Mouse (Mus musculus): Measurements from ENCODE around the gene Gmpr2. TPM values are rescaled to one million over a fixed set of nuclear protein-coding genes. Genes with fewer than 3 reads are reported as not detected.

Gmpr2 gene
- polyA plus RNA-seq, 1 experiment, result 26.7 TPM

DNA sequence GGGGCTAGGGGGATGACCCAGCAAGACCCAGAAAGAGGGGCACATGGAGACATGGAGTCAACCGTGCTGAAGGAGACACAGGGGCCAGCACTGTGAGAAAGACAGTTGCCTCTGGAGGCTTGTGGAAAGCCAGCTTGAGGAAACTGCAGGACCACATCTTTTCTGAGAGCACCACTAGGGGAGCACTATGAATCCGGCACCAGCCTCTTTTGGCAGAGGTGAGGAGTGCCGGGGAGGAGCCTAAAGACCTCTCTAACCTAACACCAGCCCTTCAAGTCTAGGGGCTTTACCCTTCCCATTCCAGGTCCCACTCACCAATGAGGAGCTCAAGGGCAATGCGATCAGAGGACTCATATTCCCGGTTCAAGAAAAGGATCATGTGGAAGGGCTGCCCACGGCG, 40.0 kb downstream of the Gmpr2 start:
- Histone ChIP-seq H3K4me1 (ENCODE audit: control insufficient read depth, insufficient read depth, low read length) (peaks cover 18% of the 10 kb centered on the region), H3K4me3 (ENCODE audit: low read depth, low read length) (peak overlapping the region; percentile 12; the same call in 1 of the 2 replicates)

DNA sequence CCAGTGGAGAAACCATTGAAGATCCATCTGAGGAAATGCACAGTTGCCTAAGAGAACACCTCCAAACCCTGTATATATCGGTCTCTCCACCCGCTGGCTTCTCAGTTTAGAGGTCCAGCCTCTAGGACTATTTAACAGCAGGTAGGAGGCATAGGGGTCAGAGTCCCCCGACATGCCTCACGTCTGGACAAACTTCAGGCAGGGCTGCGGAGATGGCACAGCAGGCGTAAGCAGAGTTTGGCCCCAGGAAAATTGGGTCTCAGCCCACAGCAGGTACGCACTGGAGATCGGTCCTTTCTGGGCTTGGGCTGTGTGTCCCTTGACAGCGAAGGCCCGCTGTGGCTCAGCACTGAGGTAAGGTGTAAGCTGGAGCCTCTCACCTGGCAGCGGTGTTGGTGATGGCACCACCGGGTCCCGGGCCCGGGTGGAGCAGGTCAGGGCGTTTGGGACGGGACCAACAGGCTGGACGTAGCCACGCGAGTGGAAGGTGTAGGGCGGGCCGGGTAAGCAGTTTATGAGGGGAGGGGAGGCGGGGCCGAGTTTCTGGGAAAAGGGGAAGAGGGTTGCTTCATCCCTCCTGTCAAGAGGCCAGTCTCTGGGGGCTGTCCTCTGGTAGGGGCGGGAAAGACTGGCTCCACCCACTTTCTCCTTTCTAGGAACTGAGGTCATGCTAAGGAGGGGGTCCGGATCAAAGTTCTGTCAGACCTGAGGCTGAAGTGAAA, 41.4 kb downstream of the Gmpr2 start:
- H3K4me3 ChIP-seq (ENCODE audit: low read depth, low read length), result peak overlapping the region; percentile 32

More for the DNA sequence above, 40.0 kb downstream of the Gmpr2 start:
- Histone ChIP-seq H3K27ac (ENCODE audit: insufficient read depth, low read length) (0 out of 2 replicates have a peak overlapping the region, but pooled peaks have one; percentile 15), H3K9me3 (replicated peaks; ENCODE audit: control insufficient read depth, insufficient read depth, low read length, poor library complexity, severe bottlenecking) (no peaks in the 10 kb centered on the region), H3K9ac (ENCODE audit: low read depth, poor library complexity, severe bottlenecking) (no peak overlapping the region; the same call in 1 of the 2 replicates), H3K27me3 (ENCODE audit: control insufficient read depth, insufficient read depth, low read length, poor library complexity, severe bottlenecking) (no peaks in the 10 kb centered on the region), H3K36me3 (ENCODE audit: control insufficient read depth, insufficient read depth, low read length, poor library complexity, severe bottlenecking) (peaks cover 5% of the 10 kb centered on the region)
- TF ChIP-seq CTCF (IDR thresholded peaks at IDR 0.05; ENCODE audit: low read depth, low read length) (no peak), POLR2A (IDR thresholded peaks at IDR 0.05; ENCODE audit: insufficient read depth, low read length) (no peak), EP300 (IDR thresholded peaks at IDR 0.05; ENCODE audit: insufficient read depth, low read depth, low read length) (no peak)

DNA sequence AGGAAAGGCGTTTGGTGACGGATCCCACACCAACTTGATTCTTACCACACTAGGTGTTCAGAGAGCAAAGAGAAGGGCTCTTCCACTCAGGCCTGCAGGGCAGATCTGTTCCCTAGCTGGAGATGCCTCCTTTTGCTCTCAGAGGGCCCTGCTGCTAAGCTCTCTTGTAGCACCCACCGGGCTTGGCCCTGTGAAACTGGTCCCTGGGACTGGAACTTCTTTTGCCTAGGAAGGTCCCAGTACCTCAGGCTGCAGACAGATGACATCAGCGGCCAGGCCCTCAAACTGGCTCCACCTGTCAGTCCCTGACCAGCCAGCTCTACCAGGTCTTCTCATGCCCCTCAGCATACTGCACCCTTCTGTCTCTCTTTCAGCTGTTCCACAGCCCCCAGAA, 42.0 kb downstream of the Gmpr2 start, which contains the start of gene Tgm1:
Gene Tgm1 (minus strand): TSS at position 198 of the 394 bp plus-strand sequence.
- TF ChIP-seq EP300 (IDR thresholded peaks at IDR 0.05; ENCODE audit: insufficient read depth, low read depth, low read length) (no peak), POLR2A (IDR thresholded peaks at IDR 0.05; ENCODE audit: insufficient read depth, low read length) (no peak), CTCF (IDR thresholded peaks at IDR 0.05; ENCODE audit: low read depth, low read length) (no peak)
- Histone ChIP-seq H3K27me3 (ENCODE audit: control insufficient read depth, insufficient read depth, low read length, poor library complexity, severe bottlenecking) (no peaks in the 10 kb centered on the region), H3K36me3 (ENCODE audit: control insufficient read depth, insufficient read depth, low read length, poor library complexity, severe bottlenecking) (peaks cover 21% of the 10 kb centered on the region), H3K4me3 (ENCODE audit: low read depth, low read length) (peak within 1 kb of the TSS; percentile 32), H3K4me1 (ENCODE audit: control insufficient read depth, insufficient read depth, low read length) (peaks cover 15% of the 10 kb centered on the region), H3K27ac (ENCODE audit: insufficient read depth, low read length) (no peak within 1 kb of the TSS), H3K9me3 (replicated peaks; ENCODE audit: control insufficient read depth, insufficient read depth, low read length, poor library complexity, severe bottlenecking) (no peaks in the 10 kb centered on the region), H3K9ac (ENCODE audit: low read depth, poor library complexity, severe bottlenecking) (peak within 1 kb of the TSS; percentile 48; the same call in 1 of the 2 replicates)

More for the DNA sequence above, 41.4 kb downstream of the Gmpr2 start:
- Histone ChIP-seq H3K27ac (ENCODE audit: insufficient read depth, low read length) (no peak overlapping the region), H3K4me1 (ENCODE audit: control insufficient read depth, insufficient read depth, low read length) (peaks cover 18% of the 10 kb centered on the region), H3K27me3 (ENCODE audit: control insufficient read depth, insufficient read depth, low read length, poor library complexity, severe bottlenecking) (no peaks in the 10 kb centered on the region), H3K9me3 (replicated peaks; ENCODE audit: control insufficient read depth, insufficient read depth, low read length, poor library complexity, severe bottlenecking) (no peaks in the 10 kb centered on the region), H3K9ac (ENCODE audit: low read depth, poor library complexity, severe bottlenecking) (0 out of 2 replicates have a peak overlapping the region, but pooled peaks have one; percentile 48), H3K36me3 (ENCODE audit: control insufficient read depth, insufficient read depth, low read length, poor library complexity, severe bottlenecking) (peaks cover 15% of the 10 kb centered on the region)
- TF ChIP-seq EP300 (IDR thresholded peaks at IDR 0.05; ENCODE audit: insufficient read depth, low read depth, low read length), result no peak
- TF ChIP-seq CTCF (IDR thresholded peaks at IDR 0.05; ENCODE audit: low read depth, low read length), result no peak
- TF ChIP-seq POLR2A (IDR thresholded peaks at IDR 0.05; ENCODE audit: insufficient read depth, low read length), result no peak

DNA sequence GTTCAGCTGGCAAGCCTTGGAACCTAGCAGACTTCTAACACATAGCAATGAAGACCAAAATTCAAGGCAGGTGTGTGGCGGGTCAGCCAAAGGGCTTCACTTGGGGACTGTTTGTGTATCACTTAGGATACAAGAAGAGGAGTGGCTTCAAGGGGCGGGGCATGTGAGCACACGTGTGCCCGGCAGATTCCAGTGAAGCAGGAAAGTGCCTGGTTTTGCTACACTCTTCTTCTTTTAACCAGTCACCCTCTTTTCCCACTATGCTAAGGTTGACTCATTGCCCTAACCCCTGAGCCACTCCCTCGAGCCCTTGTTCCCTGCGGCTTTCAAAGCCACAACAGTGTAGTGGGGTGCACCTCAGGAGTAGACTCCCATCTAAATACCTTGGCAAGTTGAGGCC, 43.2 kb downstream of the Gmpr2 start:
- H3K4me1 ChIP-seq (ENCODE audit: control insufficient read depth, insufficient read depth, low read length), result peaks cover 9% of the 10 kb centered on the region
- no peaks in the 10 kb centered on the region for H3K9me3 ChIP-seq (replicated peaks; ENCODE audit: control insufficient read depth, insufficient read depth, low read length, poor library complexity, severe bottlenecking)
- TF ChIP-seq EP300 (IDR thresholded peaks at IDR 0.05; ENCODE audit: insufficient read depth, low read depth, low read length) (no peak), POLR2A (IDR thresholded peaks at IDR 0.05; ENCODE audit: insufficient read depth, low read length) (no peak), CTCF (IDR thresholded peaks at IDR 0.05; ENCODE audit: low read depth, low read length) (no peak)
- H3K36me3 ChIP-seq (ENCODE audit: control insufficient read depth, insufficient read depth, low read length, poor library complexity, severe bottlenecking), result peaks cover 22% of the 10 kb centered on the region
- H3K9ac ChIP-seq (ENCODE audit: low read depth, poor library complexity, severe bottlenecking), result no peak overlapping the region
- H3K27ac ChIP-seq (ENCODE audit: insufficient read depth, low read length), result no peak overlapping the region
- no peaks in the 10 kb centered on the region for H3K27me3 ChIP-seq (ENCODE audit: control insufficient read depth, insufficient read depth, low read length, poor library complexity, severe bottlenecking)
- H3K4me3 ChIP-seq (ENCODE audit: low read depth, low read length), result no peak overlapping the region

DNA sequence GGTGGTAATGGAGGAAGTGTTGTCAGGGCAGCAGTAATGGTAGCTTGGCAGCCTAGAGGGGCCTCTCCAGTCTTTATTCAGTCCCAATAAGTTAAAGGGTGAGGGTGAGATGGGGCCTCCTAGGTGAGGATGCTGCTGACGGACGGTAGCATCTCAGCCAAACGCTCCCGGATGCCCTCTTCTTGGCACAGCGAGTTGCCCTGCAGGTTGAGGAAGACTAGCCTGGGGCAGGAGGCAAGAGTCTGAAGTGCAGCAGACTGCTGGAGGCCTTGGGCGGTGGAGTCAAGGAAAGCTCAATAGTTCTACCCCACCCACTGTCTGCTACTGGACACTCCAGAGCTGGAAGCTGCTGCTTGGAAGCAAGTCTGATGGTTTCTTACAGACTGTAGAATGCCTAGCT, 44.5 kb downstream of the Gmpr2 start:
- Histone ChIP-seq H3K27me3 (ENCODE audit: control insufficient read depth, insufficient read depth, low read length, poor library complexity, severe bottlenecking) (no peaks in the 10 kb centered on the region), H3K36me3 (ENCODE audit: control insufficient read depth, insufficient read depth, low read length, poor library complexity, severe bottlenecking) (peaks cover 22% of the 10 kb centered on the region), H3K9ac (ENCODE audit: low read depth, poor library complexity, severe bottlenecking) (no peak overlapping the region), H3K27ac (ENCODE audit: insufficient read depth, low read length) (no peak overlapping the region), H3K4me3 (ENCODE audit: low read depth, low read length) (no peak overlapping the region), H3K9me3 (replicated peaks; ENCODE audit: control insufficient read depth, insufficient read depth, low read length, poor library complexity, severe bottlenecking) (no peaks in the 10 kb centered on the region), H3K4me1 (ENCODE audit: control insufficient read depth, insufficient read depth, low read length) (peaks cover 4% of the 10 kb centered on the region)
- no peak for TF ChIP-seq POLR2A (IDR thresholded peaks at IDR 0.05; ENCODE audit: insufficient read depth, low read length)
- no peak for TF ChIP-seq CTCF (IDR thresholded peaks at IDR 0.05; ENCODE audit: low read depth, low read length)
- TF ChIP-seq EP300 (IDR thresholded peaks at IDR 0.05; ENCODE audit: insufficient read depth, low read depth, low read length), result no peak

DNA sequence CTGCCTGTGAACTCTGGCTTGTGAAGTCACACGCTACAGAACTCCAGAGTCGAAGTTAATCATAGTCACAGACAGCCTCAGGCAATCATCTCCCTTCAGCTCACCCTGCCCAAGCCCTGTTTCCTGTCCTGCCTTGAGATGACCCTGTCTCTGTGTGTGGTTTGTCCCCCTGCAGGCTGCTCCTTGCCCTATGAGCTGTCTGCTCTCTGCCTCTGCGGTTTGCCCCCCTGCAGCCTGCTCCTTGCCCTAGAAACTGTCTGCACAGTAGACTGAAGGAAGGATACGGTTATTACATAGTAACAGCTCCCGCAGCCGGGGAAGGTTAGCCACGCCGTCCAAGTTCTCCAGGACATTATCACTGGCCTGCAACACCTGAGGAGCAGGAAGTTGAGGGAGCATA, 45.1 kb downstream of the Gmpr2 start:
- peaks cover 2% of the 10 kb centered on the region for H3K4me1 ChIP-seq (ENCODE audit: control insufficient read depth, insufficient read depth, low read length)
- H3K27me3 ChIP-seq (ENCODE audit: control insufficient read depth, insufficient read depth, low read length, poor library complexity, severe bottlenecking), result no peaks in the 10 kb centered on the region
- H3K4me3 ChIP-seq (ENCODE audit: low read depth, low read length), result no peak overlapping the region
- no peaks in the 10 kb centered on the region for H3K9me3 ChIP-seq (replicated peaks; ENCODE audit: control insufficient read depth, insufficient read depth, low read length, poor library complexity, severe bottlenecking)
- no peak overlapping the region for H3K9ac ChIP-seq (ENCODE audit: low read depth, poor library complexity, severe bottlenecking)
- no peak for TF ChIP-seq POLR2A (IDR thresholded peaks at IDR 0.05; ENCODE audit: insufficient read depth, low read length)
- TF ChIP-seq EP300 (IDR thresholded peaks at IDR 0.05; ENCODE audit: insufficient read depth, low read depth, low read length), result no peak
- peaks cover 22% of the 10 kb centered on the region for H3K36me3 ChIP-seq (ENCODE audit: control insufficient read depth, insufficient read depth, low read length, poor library complexity, severe bottlenecking)
- H3K27ac ChIP-seq (ENCODE audit: insufficient read depth, low read length), result no peak overlapping the region
